Mouse (Mus musculus) testis, adult 2 months (tissue): ENCODE measurements around the gene Ptprd.

ENCODE experiments used
- CTCF ChIP-seq: fragments of 200-500 bp; IDR thresholded peaks from 2 replicates; pipeline ENCODE4 v1.5.1; 2012; ENCODE audit warnings: low read depth, mild to moderate bottlenecking, inconsistent platforms, low read length, moderate library complexity; ENCODE audit not compliant: control insufficient read depth, insufficient read depth, insufficient replicate concordance
- POLR2A ChIP-seq: fragments of 200-500 bp; IDR thresholded peaks from 2 replicates; pipeline ENCODE4 v1.6.1; 2012; ENCODE audit warnings: low read depth, mild to moderate bottlenecking, inconsistent platforms, low read length, moderate library complexity; ENCODE audit not compliant: control insufficient read depth

GRCm38 (mm10) chr4:76344059-76344458, 1867.7 kb downstream of the Ptprd start:
- TF ChIP-seq CTCF (no peak), POLR2A (no peak)
